Mouse (Mus musculus) spleen, adult 2 months (tissue): ENCODE data around the gene Gm44511.

Source experiments
- CTCF ChIP-seq: fragments of 200-500 bp; IDR thresholded peaks from 2 replicates; pipeline ENCODE4 v1.5.1; 2011; ENCODE audit warnings: mild to moderate bottlenecking, inconsistent platforms; ENCODE audit not compliant: insufficient read depth, insufficient read length, insufficient replicate concordance; ENCODE audit errors: extremely low read depth
- POLR2A ChIP-seq: fragments of 200-500 bp; IDR thresholded peaks from 2 replicates; pipeline ENCODE4 v1.6.1; 2011; ENCODE audit warnings: low read depth, low read length, inconsistent platforms

DNA sequence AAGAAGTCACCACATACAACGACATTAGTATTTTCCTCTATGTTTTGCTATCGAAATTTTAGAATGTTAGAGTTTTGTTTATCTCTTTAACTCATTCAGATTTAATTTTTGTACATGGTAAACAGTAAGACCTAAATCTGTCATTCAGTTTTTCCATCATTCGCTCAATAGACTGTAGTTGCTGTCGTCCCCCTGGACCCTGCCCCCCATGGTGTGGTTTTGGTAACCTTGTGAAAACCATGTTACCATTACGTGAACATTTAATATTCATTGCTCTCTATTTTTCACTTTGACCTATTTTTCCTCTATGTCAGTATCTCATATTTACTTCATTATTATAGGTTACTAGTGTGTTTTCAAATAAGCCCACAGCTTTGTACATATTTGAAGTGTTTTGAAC lies 61.5 kb downstream of the Gm44511 start:
- TF ChIP-seq POLR2A (no peak), CTCF (no peak)
